Mouse (Mus musculus): Measurements from ENCODE around the gene Rce1.

DNA sequence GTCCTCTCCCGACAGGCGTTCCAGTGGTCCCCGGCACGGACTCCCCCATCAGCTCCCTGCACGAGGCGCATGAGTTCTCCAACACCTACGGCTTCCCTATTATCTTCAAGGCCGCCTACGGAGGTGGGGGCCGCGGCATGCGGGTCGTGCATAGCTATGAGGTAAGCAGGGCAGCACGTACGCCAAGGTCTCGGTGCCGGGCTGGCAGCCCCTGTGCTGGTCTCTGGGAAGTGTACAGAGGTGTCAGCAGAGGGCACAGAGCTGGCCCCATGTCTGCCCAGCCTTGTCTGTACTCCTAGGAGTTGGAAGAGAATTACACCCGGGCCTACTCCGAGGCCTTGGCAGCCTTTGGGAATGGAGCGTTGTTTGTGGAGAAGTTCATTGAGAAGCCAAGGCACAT lies 23.0 kb downstream of the Rce1 start:
- no peak for TF ChIP-seq POLR2A (IDR thresholded peaks at IDR 0.05; ENCODE audit: insufficient read depth, low read length)
- TF ChIP-seq EP300 (IDR thresholded peaks at IDR 0.05; ENCODE audit: insufficient read depth, low read depth, low read length): no peak
- TF ChIP-seq CTCF (IDR thresholded peaks at IDR 0.05; ENCODE audit: low read depth, low read length): no peak
